9 mouse cellular contexts compared by ENCODE assay signal in the genomic region with DNA sequence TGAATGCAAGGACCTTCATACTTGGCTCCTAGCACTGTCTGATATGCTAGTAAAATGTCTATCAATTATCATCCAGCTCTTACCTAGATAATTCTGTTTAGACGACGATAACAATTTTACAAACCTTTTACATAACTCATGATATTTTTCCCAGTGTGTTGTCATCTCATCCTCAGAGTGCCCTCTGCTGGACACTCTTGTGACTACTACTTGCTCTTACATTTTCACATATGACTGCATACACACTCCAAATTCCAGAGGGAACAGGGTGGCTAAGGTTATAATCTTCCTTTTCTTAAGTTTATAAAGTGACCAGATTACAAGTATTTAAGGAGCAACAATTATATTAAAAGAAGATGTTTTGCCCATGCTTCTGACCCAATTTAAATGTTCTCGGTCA.
DNase-seq lines count a peak whose midpoint lies in the region; ATAC-seq and TF ChIP-seq lines count a peak whose summit lies in the region.
"Had no signal": no experiment of that assay in that cellular context is flagged by ENCODE, and none has a peak within 500 bp of the region (broad histone marks: within the 10 kb centered on the region; RNA-seq: fewer than 3 reads in every experiment).

No protein-coding gene starts in this region.

- no peaks in the 10 kb centered on the region for H3K36me3 ChIP-seq in hindbrain, embryonic 14.5 days (replicated peaks; ENCODE audit: control insufficient read depth, insufficient read depth)
- H3K36me3 ChIP-seq: limb, embryonic 15.5 days had no signal

- H3K4me3 ChIP-seq in gastrocnemius, adult 2 months: no peak overlapping the region
- H3K4me3 ChIP-seq in hindbrain, embryonic 14.5 days (replicated peaks; ENCODE audit: low read length): no peak overlapping the region
- H3K4me3 ChIP-seq: limb, embryonic 15.5 days had no signal

- no peaks in the 10 kb centered on the region for H3K4me1 ChIP-seq in hindbrain, embryonic 14.5 days (replicated peaks; ENCODE audit: control insufficient read depth, insufficient read depth, low read length)
- H3K4me1 ChIP-seq: limb, embryonic 15.5 days had no signal

- H3K27ac ChIP-seq in gastrocnemius, adult 2 months: no peak overlapping the region
- H3K27ac ChIP-seq in hindbrain, embryonic 14.5 days: no peak overlapping the region
- H3K27ac ChIP-seq: limb, embryonic 15.5 days had no signal

- H3K27me3 ChIP-seq in hindbrain, embryonic 14.5 days (ENCODE audit: control insufficient read depth, insufficient read depth, low read length): no peaks in the 10 kb centered on the region
- H3K27me3 ChIP-seq: limb, embryonic 15.5 days had no signal

- DNase-seq in gastrocnemius, adult 2 months: no peak
- DNase-seq in gastrocnemius, postnatal 14 days: no peak
- peak; percentile 59 for DNase-seq in 416B (ENCODE audit: low read depth)
- peak; percentile 45 for DNase-seq in adrenal gland, postnatal 14 days
- DNase-seq in hindbrain, embryonic 14.5 days (ENCODE audit: low spot score): peak; percentile 85
- peak; percentile 48 to 61 for DNase-seq in left cerebral cortex, postnatal 36 days (ENCODE audit: low spot score in 2 of 2)
- peak; percentile 85 for DNase-seq in right cerebral cortex, postnatal 4 days
- no peak for DNase-seq in lung, postnatal 25 days (ENCODE audit: low spot score)

- peak; percentile 45 for TF ChIP-seq CTCF in gastrocnemius, adult 2 months (IDR thresholded peaks at IDR 0.05)

- intact Hi-C loops in gastrocnemius, adult 2 months (cut with DNase I): no loop called here
- intact Hi-C loops in gastrocnemius, postnatal 14 days (cut with DNase I; ENCODE audit: low total_unique reads): no loop called here
- intact Hi-C loops in left cerebral cortex, postnatal 36 days (cut with DNase I): no loop called here

- ATAC-seq in hindbrain, embryonic 14.5 days (ENCODE audit: low FRiP score): peak; percentile 69; the same call in 1 of the 2 replicates

- WGBS in hindbrain, embryonic 14.5 days: 52% methylated on average over 3 of the region's 3 CpGs

- H3K4me2 ChIP-seq in hindbrain, embryonic 14.5 days (replicated peaks): no peak overlapping the region
- H3K4me2 ChIP-seq: limb, embryonic 15.5 days had no signal

- H3K9ac ChIP-seq in hindbrain, embryonic 14.5 days: no peak overlapping the region
- H3K9ac ChIP-seq: limb, embryonic 15.5 days had no signal

- H3K9me3 ChIP-seq in hindbrain, embryonic 14.5 days (ENCODE audit: control insufficient read depth, low read length): no peaks in the 10 kb centered on the region
- H3K9me3 ChIP-seq: limb, embryonic 15.5 days had no signal

Comparison
In these comparisons a context has a peak if more than half of its experiments do, and no peak if none do; other contexts are left out.
1. DNase-seq: peak in 416B (single experiment), adrenal gland, postnatal 14 days (single experiment), hindbrain, embryonic 14.5 days (single experiment), left cerebral cortex, postnatal 36 days (2 of 2) and right cerebral cortex, postnatal 4 days (single experiment); none in gastrocnemius, adult 2 months (single experiment), gastrocnemius, postnatal 14 days (single experiment) and lung, postnatal 25 days (single experiment).